Mouse (Mus musculus) forebrain, embryonic 14.5 days (tissue): Measurements from ENCODE around the gene Ltb4r2. TPM values are rescaled to one million over a fixed set of nuclear protein-coding genes. Genes with fewer than 3 reads are reported as not detected.

Experiments used
- ATAC-seq: fragments of 200-750 bp; cut with Nextera tagmentation; 2 replicates; pipeline ENCODE4 v1.8.0; 2017; ENCODE audit warnings: mild to moderate bottlenecking, moderate library complexity
- DNase-seq: peaks from one replicate; pipeline ENCODE4 v3.0.0-alpha.2; 2015; ENCODE audit warnings: low spot score
- H3K27ac ChIP-seq: fragments of 300-500 bp; sonication (generic); 2 replicates; pipeline ENCODE4 v1.5.1; 2014; ENCODE audit warnings: low read depth, mild to moderate bottlenecking, control low read depth, low read length, moderate library complexity
- H3K27me3 ChIP-seq: fragments of 300-500 bp; sonication (generic); replicated peaks from 2 replicates; pipeline ENCODE4 v1.6.1; 2014; ENCODE audit warnings: low read length, control low read depth, mixed read lengths; ENCODE audit not compliant: control insufficient read depth, insufficient read depth
- H3K36me3 ChIP-seq: fragments of 300-500 bp; sonication (generic); 2 replicates; pipeline ENCODE4 v1.6.1; 2014; ENCODE audit warnings: low read length, control low read depth; ENCODE audit not compliant: control insufficient read depth, insufficient read depth
- H3K4me1 ChIP-seq: fragments of 300-500 bp; sonication (generic); 2 replicates; pipeline ENCODE4 v1.6.1; 2014; ENCODE audit warnings: antibody characterized with exemption, low read length, control low read depth; ENCODE audit not compliant: control insufficient read depth, insufficient read depth
- H3K4me2 ChIP-seq: fragments of 300-500 bp; sonication (generic); 2 replicates; pipeline ENCODE4 v1.6.1; 2014; ENCODE audit warnings: mild to moderate bottlenecking, control low read depth, low read length
- H3K4me3 ChIP-seq: fragments of 300-500 bp; sonication (generic); 2 replicates; pipeline ENCODE4 v1.5.1; 2014; ENCODE audit warnings: low read depth, low read length, control low read depth
- H3K9ac ChIP-seq: fragments of 300-500 bp; sonication (generic); 2 replicates; pipeline ENCODE4 v1.6.1; 2014; ENCODE audit warnings: mild to moderate bottlenecking, low read length, control low read depth, moderate library complexity
- H3K9me3 ChIP-seq: fragments of 300-500 bp; sonication (generic); replicated peaks from 2 replicates; pipeline ENCODE4 v1.6.1; 2016; ENCODE audit warnings: low read length, control low read depth, mixed read lengths; ENCODE audit not compliant: control insufficient read depth
- WGBS: fragments of 180-500 bp; shearing (Covaris S2); extraction: QIAGEN DNeasy Blood & Tissue Kit; methylation state at CpG from one replicate; pipeline ENCODE4 v1.1.7; 2014; 5-methylcytosine and 5-hydroxymethylcytosine counted together
- polyA plus RNA-seq: library from polyadenylated mRNA; unstranded; fragments of >200 nt; fragmentation: Nextera tagmentation; extraction: Ambion mirVana; gene quantifications from 2 replicates; pipeline ENCODE4 v1.2.1, GENCODE M21; 2014

Ltb4r2 gene
- polyA plus RNA-seq, 1 experiment from 2014 or later: 0.14 TPM

DNA sequence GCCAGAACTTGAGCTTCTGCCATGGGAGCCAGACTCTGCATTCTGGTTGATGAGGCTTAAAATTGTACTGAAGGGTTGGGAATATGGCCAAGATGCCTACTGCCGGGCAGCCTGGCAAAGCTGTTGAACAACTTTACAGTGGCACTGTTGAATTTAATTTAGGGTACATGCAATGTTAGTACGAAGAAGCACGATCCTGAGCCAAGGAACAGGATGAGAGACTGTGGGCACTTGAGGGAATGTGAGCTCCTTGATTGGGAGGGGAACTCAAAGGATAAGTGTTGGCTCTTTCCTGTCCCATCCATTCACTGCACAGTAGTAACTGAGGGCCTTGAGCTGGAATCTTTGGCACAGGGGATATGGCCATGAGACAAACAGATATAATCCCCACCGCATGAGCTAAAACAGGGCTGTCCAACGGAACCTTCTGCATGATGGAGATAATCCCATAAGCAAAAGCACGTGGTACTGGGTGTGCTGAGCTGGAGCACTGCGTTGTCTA lies 30.6 kb upstream of the Ltb4r2 start:
- H3K27me3 ChIP-seq: no peaks in the 10 kb centered on the region

DNA sequence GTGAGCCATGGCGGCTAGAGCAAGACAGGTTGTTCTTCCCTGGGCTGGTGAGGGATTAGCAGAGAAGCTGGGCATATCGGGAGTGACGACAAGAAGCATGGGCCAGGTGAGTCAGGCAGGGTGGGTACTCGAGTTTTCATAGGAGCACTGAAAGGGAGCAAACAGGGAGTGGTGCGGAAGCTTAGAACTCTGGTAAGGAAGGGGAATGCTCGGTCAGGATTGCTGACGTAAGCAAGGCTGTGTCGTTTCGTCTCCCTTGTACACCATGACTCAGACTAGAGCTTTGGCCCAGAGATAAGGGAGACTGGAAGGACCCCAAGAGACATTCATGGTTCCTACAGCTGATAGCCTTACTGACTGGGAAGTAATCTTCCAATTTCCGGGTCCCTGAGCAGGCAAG lies 27.3 kb upstream of the Ltb4r2 start:
- DNase-seq: no peak
- 76% methylated on average over 10 of the region's 10 CpGs for WGBS

More for the DNA sequence above, 30.6 kb upstream of the Ltb4r2 start:
- no peaks in the 10 kb centered on the region for H3K9me3 ChIP-seq
- H3K27ac ChIP-seq: no peak overlapping the region
- ATAC-seq: no peak
- no peaks in the 10 kb centered on the region for H3K4me1 ChIP-seq
- H3K4me2 ChIP-seq: no peak overlapping the region
- H3K4me3 ChIP-seq: no peak overlapping the region
- WGBS: 66% methylated on average over 7 of the region's 7 CpGs
- H3K9ac ChIP-seq: no peak overlapping the region
- no peaks in the 10 kb centered on the region for H3K36me3 ChIP-seq
- peak; percentile 66 for DNase-seq

DNA sequence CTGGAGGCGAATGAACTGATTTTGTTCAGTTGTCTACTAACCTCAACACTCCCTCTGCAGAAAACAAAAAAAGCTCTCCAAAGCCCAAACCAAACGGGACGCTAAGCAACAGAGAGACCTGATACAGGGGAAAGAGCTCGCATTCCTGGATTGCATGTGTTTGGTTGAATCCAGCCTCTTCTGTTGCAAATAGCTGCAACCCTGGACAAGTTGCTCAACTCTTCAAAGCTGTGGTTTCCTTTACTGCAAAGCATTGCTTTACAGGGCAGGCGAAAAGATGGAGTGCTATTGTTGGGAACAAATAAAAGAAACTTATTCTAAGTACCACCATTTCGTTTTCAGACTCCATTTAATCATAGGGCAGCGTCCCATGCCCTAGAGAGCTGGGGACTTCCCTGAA lies 26.4 kb upstream of the Ltb4r2 start:
- ATAC-seq: no peak

More for the DNA sequence above, 27.3 kb upstream of the Ltb4r2 start:
- no peak overlapping the region for H3K9ac ChIP-seq
- no peak overlapping the region for H3K27ac ChIP-seq
- ATAC-seq: no peak
- no peak overlapping the region for H3K4me3 ChIP-seq
- H3K4me1 ChIP-seq: no peaks in the 10 kb centered on the region
- H3K27me3 ChIP-seq: no peaks in the 10 kb centered on the region
- H3K36me3 ChIP-seq: peaks cover 9% of the 10 kb centered on the region; the same call in 1 of the 2 replicates
- H3K4me2 ChIP-seq: no peak overlapping the region
- no peaks in the 10 kb centered on the region for H3K9me3 ChIP-seq

DNA sequence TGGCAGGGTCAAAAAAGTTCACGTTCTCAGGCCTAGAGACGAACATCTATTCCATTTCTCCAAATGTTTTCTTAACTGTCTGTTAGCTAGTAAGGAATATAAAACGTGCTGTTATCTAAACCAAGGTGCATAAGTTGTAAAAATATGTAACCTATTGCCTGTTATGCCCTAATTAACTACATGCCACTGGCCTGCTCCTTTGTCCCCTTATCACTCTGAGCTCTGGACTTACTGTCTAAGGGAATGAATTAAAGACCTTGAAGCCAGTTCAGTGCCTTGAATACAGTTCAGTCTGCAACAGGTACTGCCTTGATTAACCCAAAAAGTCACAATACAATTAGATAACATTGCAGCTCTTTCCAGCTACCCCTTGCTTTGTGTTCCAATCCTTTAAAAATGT lies 25.9 kb upstream of the Ltb4r2 start:
- Histone ChIP-seq H3K36me3 (peaks cover 23% of the 10 kb centered on the region), H3K4me1 (no peaks in the 10 kb centered on the region), H3K27ac (no peak overlapping the region), H3K9me3 (no peaks in the 10 kb centered on the region), H3K27me3 (no peaks in the 10 kb centered on the region), H3K9ac (no peak overlapping the region), H3K4me3 (no peak overlapping the region), H3K4me2 (no peak overlapping the region)
- ATAC-seq (no peak), DNase-seq (no peak)
- WGBS: 69% methylated on average over 3 of the region's 3 CpGs

More for the DNA sequence above, 26.4 kb upstream of the Ltb4r2 start:
- H3K27ac ChIP-seq: no peak overlapping the region
- H3K9ac ChIP-seq: no peak overlapping the region
- no peaks in the 10 kb centered on the region for H3K4me1 ChIP-seq
- 74% methylated on average over 7 of the region's 7 CpGs for WGBS
- no peaks in the 10 kb centered on the region for H3K9me3 ChIP-seq
- H3K4me3 ChIP-seq: no peak overlapping the region
- H3K27me3 ChIP-seq: no peaks in the 10 kb centered on the region
- peaks cover 19% of the 10 kb centered on the region for H3K36me3 ChIP-seq
- DNase-seq: no peak
- H3K4me2 ChIP-seq: no peak overlapping the region

DNA sequence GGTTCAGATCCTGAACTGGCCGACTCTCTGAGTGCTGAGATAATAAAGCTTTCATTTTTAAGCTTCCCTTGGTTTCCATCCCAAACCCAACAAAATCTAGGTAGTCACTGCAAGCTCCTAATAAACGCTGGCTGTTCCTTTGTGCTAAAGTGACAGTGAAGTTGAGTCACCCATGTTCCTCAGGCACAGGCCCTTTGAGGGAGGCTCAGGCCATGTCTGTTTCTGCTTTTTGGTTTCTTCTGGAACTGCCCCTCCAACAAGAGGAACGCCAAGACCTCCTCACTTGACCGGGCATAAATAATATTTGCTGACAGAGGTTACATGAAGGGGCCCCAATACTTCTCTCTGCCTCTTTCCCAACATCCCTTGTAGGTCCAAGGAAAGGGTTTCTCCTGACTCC lies 25.5 kb upstream of the Ltb4r2 start:
- no peak overlapping the region for H3K9ac ChIP-seq
- H3K36me3 ChIP-seq: peaks cover 26% of the 10 kb centered on the region
- no peak overlapping the region for H3K27ac ChIP-seq
- DNase-seq (no peak), ATAC-seq (no peak)
- H3K4me1 ChIP-seq: no peaks in the 10 kb centered on the region
- H3K4me2 ChIP-seq: no peak overlapping the region
- no peaks in the 10 kb centered on the region for H3K27me3 ChIP-seq
- WGBS: 81% methylated on average over 4 of the region's 4 CpGs
- H3K9me3 ChIP-seq: no peaks in the 10 kb centered on the region
- H3K4me3 ChIP-seq: no peak overlapping the region

DNA sequence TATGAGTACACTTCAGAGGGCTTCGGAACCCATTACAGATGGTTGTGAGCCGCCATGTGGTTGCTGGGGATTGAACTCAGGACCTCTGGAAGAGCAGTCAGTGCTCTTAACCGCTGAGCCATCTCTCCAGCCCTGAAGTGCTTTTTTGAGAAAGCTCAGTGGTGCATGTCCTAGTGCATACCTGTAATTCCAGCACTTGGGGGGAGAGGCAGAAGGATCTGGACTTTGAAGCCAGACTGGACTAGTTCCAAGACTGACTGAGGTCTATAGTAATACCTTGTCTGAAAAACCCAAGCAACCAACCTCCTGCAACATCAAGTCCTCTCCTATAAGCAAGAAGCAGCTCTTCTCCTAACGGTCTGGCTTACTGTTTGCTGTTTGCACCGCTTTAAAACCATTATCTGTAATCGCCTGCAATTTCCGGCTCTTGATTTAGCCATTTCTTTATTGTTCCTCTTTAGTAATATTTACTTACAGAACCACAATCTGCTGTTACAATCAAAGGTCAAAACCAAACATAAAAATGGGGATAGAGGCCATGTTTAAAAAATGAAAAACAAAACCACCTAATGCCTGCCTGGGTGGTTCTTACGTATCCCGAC lies 24.0 kb upstream of the Ltb4r2 start:
- WGBS: 89% methylated on average over 9 of the region's 9 CpGs
- no peaks in the 10 kb centered on the region for H3K4me1 ChIP-seq
- ATAC-seq (no peak), DNase-seq (no peak)
- H3K4me2 ChIP-seq: no peak overlapping the region
- peaks cover 32% of the 10 kb centered on the region for H3K36me3 ChIP-seq
- no peak overlapping the region for H3K27ac ChIP-seq
- no peaks in the 10 kb centered on the region for H3K27me3 ChIP-seq
- no peak overlapping the region for H3K4me3 ChIP-seq
- no peak overlapping the region for H3K9ac ChIP-seq
- no peaks in the 10 kb centered on the region for H3K9me3 ChIP-seq

DNA sequence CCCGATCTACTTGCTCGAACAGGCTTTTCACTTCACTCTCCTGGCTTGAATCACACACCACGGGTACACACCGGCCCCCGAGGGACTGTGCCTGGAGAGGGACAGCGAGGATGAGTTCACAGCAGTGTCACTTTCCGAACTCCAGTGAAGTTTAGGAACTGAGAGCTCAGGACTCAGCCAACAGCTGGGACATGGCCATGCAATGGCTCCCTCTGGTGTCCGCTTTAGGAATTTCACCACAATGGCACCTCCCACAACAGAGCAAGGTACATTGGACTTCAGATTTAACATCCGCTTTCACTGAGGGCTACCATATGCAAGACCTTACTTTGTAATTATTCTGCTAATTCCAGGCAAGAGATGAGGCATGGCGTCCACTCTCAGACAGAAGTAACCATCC lies 17.5 kb upstream of the Ltb4r2 start:
- H3K9ac ChIP-seq: no peak overlapping the region
- peaks cover 23% of the 10 kb centered on the region for H3K36me3 ChIP-seq
- peaks cover 16% of the 10 kb centered on the region for H3K4me1 ChIP-seq
- H3K9me3 ChIP-seq: no peaks in the 10 kb centered on the region
- no peak overlapping the region for H3K27ac ChIP-seq
- DNase-seq: peak; percentile 85
- 22% methylated on average over 10 of the region's 10 CpGs for WGBS
- H3K4me3 ChIP-seq: no peak overlapping the region
- peak; percentile 72 for ATAC-seq
- no peak overlapping the region for H3K4me2 ChIP-seq
- no peaks in the 10 kb centered on the region for H3K27me3 ChIP-seq

DNA sequence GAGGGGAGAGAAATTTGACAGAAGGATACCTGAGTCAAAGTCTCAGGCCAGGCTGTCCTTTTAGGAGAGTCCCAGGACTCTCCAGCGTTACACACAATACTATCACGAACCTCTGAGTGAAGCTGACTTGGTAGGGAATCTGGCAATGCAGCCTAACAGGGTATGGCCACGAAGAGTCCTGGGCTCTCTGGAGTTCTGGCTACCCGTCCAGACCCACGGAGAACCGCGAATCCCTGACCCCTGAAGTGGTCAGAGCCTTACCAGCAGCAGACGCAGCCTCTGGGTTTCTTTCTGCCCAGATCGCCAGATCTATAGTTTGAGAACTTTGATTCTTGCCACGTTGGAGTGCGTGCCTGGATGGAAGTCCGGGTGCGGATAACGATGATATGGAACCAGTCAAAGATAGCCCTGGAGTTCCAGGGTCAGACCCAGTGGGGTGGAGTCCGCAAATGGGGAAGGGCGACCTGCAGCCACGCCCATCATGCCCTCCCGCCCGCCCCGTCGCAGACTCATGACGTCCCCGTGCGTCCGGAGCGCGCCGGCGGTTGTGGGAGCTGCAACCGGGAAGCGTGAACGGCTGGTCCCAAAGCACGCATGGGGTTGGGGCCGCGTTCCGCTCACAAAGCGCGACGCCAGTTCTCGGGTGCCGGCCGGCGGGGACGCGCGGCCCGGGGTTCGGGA lies 15.9 kb upstream of the Ltb4r2 start, which contains the start of the genes Dhrs1 and Nop9:
Gene Dhrs1, minus strand, starts transcription at position 511 of the 681 bp plus-strand sequence.
Gene Nop9, plus strand, starts transcription at position 514 of the 681 bp plus-strand sequence.
- H3K27me3 ChIP-seq: no peaks in the 10 kb centered on the region
- peaks cover 21% of the 10 kb centered on the region for H3K36me3 ChIP-seq
- WGBS: 2% methylated on average over 47 of the region's 48 CpGs
- peak; percentile 80 for ATAC-seq
- peaks cover 16% of the 10 kb centered on the region for H3K4me1 ChIP-seq
- H3K4me3 ChIP-seq: peak within 1 kb of the TSS; percentile 80
- H3K9ac ChIP-seq: peak within 1 kb of the TSS; percentile 86
- peak within 1 kb of the TSS; percentile 46; the same call in 1 of the 2 replicates for H3K27ac ChIP-seq
- peak; percentile 83 for DNase-seq
- H3K9me3 ChIP-seq: no peaks in the 10 kb centered on the region
- peak within 1 kb of the TSS; percentile 93 for H3K4me2 ChIP-seq

DNA sequence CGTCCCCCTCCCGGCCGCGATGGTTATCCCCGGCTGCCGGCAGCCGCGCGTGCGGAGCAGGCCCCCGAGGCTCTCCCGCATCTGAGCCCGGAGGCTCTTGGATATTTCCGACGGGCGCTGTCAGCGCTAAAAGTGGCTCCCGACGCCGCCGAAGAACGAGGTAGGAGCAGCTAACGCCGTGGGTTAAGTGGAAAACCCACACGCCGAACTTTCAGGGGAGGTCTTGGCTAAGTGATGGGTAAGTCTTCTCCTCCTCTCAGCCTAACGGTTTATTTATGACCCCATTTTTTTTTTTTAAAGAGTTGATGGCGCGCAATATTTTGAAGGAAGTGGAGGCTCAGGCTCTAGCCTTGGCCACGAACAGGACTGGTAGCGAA lies 15.4 kb upstream of the Ltb4r2 start:
- H3K4me1 ChIP-seq: peaks cover 16% of the 10 kb centered on the region
- H3K4me3 ChIP-seq: peak overlapping the region; percentile 80
- no peaks in the 10 kb centered on the region for H3K27me3 ChIP-seq
- no peaks in the 10 kb centered on the region for H3K9me3 ChIP-seq
- H3K9ac ChIP-seq: peak overlapping the region; percentile 86
- ATAC-seq (no peak), DNase-seq (no peak)
- peak overlapping the region; percentile 93 for H3K4me2 ChIP-seq
- WGBS: under 1% methylated on average over 30 of the region's 31 CpGs
- peak overlapping the region; percentile 46; the same call in 1 of the 2 replicates for H3K27ac ChIP-seq
- H3K36me3 ChIP-seq: peaks cover 23% of the 10 kb centered on the region
